ENCODE assay signal across 29 mouse cellular contexts in the genomic region with DNA sequence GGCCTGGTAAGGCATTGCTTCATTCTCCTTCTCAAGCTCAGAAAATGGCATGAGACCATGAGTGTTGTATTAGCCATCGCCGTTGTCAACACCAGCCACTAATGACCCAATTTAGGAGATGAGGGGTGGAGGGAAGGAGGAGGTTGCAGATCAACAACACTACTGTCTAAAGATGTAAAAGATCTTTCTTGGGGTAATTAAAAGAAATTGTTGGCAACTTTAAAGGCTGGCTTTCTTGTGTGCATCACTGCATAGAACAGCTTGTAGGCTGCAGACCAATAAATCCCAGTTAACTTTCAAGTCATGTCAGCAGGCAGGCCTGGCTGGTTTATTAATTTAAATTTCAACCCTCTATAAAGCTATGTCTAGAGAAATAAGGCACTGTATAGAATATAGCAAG.
DNase-seq lines count a peak whose midpoint lies in the region; ATAC-seq and TF ChIP-seq lines count a peak whose summit lies in the region.
"Had no signal": no experiment of that assay in that cellular context is flagged by ENCODE, and none has a peak within 500 bp of the region (broad histone marks: within the 10 kb centered on the region; RNA-seq: fewer than 3 reads in every experiment).

No protein-coding gene starts in this region.

- 63% methylated on average over 2 of the region's 2 CpGs for WGBS in forebrain, embryonic 12.5 days
- 94% methylated on average over 2 of the region's 2 CpGs for WGBS in forebrain, embryonic 10.5 days
- WGBS in lung, embryonic 15.5 days: 85% methylated on average over 2 of the region's 2 CpGs
- WGBS in limb, embryonic 10.5 days: 81% methylated on average over 2 of the region's 2 CpGs

- DNase-seq in forebrain, embryonic 10.5 days (ENCODE audit: extremely low spot score, low spot score): no peak
- no peak for DNase-seq in lung, adult 18-20 months
- peak; percentile 80 for DNase-seq in brain, embryonic 14.5 days (ENCODE audit: low read depth)
- no peak for DNase-seq in limb, embryonic 10.5 days (ENCODE audit: low spot score)
- no peak for DNase-seq in c-Kit-positive CD71-positive TER-119-positive erythroid progenitor cells, embryonic 14.5 days (ENCODE audit: low spot score)
- DNase-seq: adrenal gland, adult 2 months; cerebellum, adult 11 months; cerebellum, adult 9-10 months; cerebellum, postnatal 36 days; gastrocnemius, adult 2 months; gastrocnemius, postnatal 36 days; heart, adult 18-20 months; kidney, adult 18-20 months; kidney, postnatal 36 days; left cerebral cortex, postnatal 4 days; liver, embryonic 13.5 days; lung, adult 2 months; retina, postnatal 1 day; right cerebral cortex, postnatal 14 days; thymus, postnatal 4 days had no signal

- H3K4me1 ChIP-seq in forebrain, embryonic 12.5 days: peaks cover 39% of the 10 kb centered on the region
- peaks cover 39% of the 10 kb centered on the region for H3K4me1 ChIP-seq in forebrain, embryonic 10.5 days
- H3K4me1 ChIP-seq in lung, embryonic 15.5 days: peaks cover 8% of the 10 kb centered on the region; the same call in 1 of the 2 replicates
- peaks cover 31% of the 10 kb centered on the region for H3K4me1 ChIP-seq in limb, embryonic 10.5 days
- H3K4me1 ChIP-seq: hindbrain, embryonic 15.5 days; liver, embryonic 13.5 days had no signal

- no peak overlapping the region for H3K4me2 ChIP-seq in forebrain, embryonic 12.5 days
- H3K4me2 ChIP-seq in lung, embryonic 15.5 days: no peak overlapping the region
- H3K4me2 ChIP-seq: heart, embryonic 11.5 days; hindbrain, embryonic 15.5 days; limb, embryonic 15.5 days; liver, embryonic 13.5 days; neural tube, embryonic 15.5 days had no signal

- H3K36me3 ChIP-seq in forebrain, embryonic 12.5 days (replicated peaks): no peaks in the 10 kb centered on the region
- no peaks in the 10 kb centered on the region for H3K36me3 ChIP-seq in forebrain, embryonic 10.5 days (replicated peaks)
- no peaks in the 10 kb centered on the region for H3K36me3 ChIP-seq in lung, embryonic 15.5 days
- no peaks in the 10 kb centered on the region for H3K36me3 ChIP-seq in limb, embryonic 10.5 days
- H3K36me3 ChIP-seq: hindbrain, embryonic 15.5 days; limb, embryonic 15.5 days; liver, embryonic 13.5 days; neural tube, embryonic 15.5 days had no signal

- no peak for TF ChIP-seq POLR2A in brain, embryonic 14.5 days (IDR thresholded peaks at IDR 0.05; ENCODE audit: borderline replicate concordance, extremely low read depth, insufficient read depth, insufficient read length, poor library complexity, severe bottlenecking)

- peak overlapping the region; percentile 51 for H3K27ac ChIP-seq in forebrain, embryonic 12.5 days
- H3K27ac ChIP-seq in forebrain, embryonic 10.5 days: no peak overlapping the region; the same call in 1 of the 2 replicates
- H3K27ac ChIP-seq in lung, embryonic 15.5 days: peak overlapping the region; percentile 46; the same call in 1 of the 2 replicates
- H3K27ac ChIP-seq in limb, embryonic 10.5 days: peak overlapping the region; percentile 50; the same call in 1 of the 2 replicates
- H3K27ac ChIP-seq: gastrocnemius, adult 2 months; hindbrain, embryonic 15.5 days; limb, embryonic 15.5 days; liver, embryonic 13.5 days; macrophage; neural tube, embryonic 15.5 days had no signal

- no peak overlapping the region for H3K9ac ChIP-seq in forebrain, embryonic 12.5 days
- H3K9ac ChIP-seq in lung, embryonic 15.5 days: no peak overlapping the region
- H3K9ac ChIP-seq: hindbrain, embryonic 15.5 days; limb, embryonic 15.5 days; liver, embryonic 13.5 days; neural tube, embryonic 15.5 days had no signal

- TF ChIP-seq CTCF in brain, embryonic 14.5 days (IDR thresholded peaks at IDR 0.05; ENCODE audit: borderline replicate concordance, extremely low read depth, insufficient read depth, insufficient read length): no peak

- peaks cover 11% of the 10 kb centered on the region; the same call in 1 of the 2 replicates for H3K27me3 ChIP-seq in forebrain, embryonic 12.5 days
- no peaks in the 10 kb centered on the region for H3K27me3 ChIP-seq in forebrain, embryonic 10.5 days (ENCODE audit: poor library complexity, severe bottlenecking)
- H3K27me3 ChIP-seq in lung, embryonic 15.5 days: no peaks in the 10 kb centered on the region
- H3K27me3 ChIP-seq in limb, embryonic 10.5 days (ENCODE audit: low read depth, poor library complexity, severe bottlenecking): no peaks in the 10 kb centered on the region
- H3K27me3 ChIP-seq: CH12.LX; hindbrain, embryonic 15.5 days; limb, embryonic 15.5 days; liver, embryonic 13.5 days had no signal

- H3K9me3 ChIP-seq in forebrain, embryonic 12.5 days: no peaks in the 10 kb centered on the region
- no peaks in the 10 kb centered on the region for H3K9me3 ChIP-seq in forebrain, embryonic 10.5 days
- no peaks in the 10 kb centered on the region for H3K9me3 ChIP-seq in lung, embryonic 15.5 days
- H3K9me3 ChIP-seq in limb, embryonic 10.5 days (replicated peaks): no peaks in the 10 kb centered on the region
- H3K9me3 ChIP-seq: hindbrain, embryonic 15.5 days; limb, embryonic 15.5 days; liver, embryonic 13.5 days; neural tube, embryonic 15.5 days had no signal

- no peak overlapping the region for H3K4me3 ChIP-seq in forebrain, embryonic 12.5 days (replicated peaks)
- no peak overlapping the region for H3K4me3 ChIP-seq in forebrain, embryonic 10.5 days
- H3K4me3 ChIP-seq in lung, embryonic 15.5 days: no peak overlapping the region
- no peak overlapping the region for H3K4me3 ChIP-seq in limb, embryonic 10.5 days
- H3K4me3 ChIP-seq: gastrocnemius, adult 2 months; hindbrain, embryonic 15.5 days; limb, embryonic 15.5 days; liver, embryonic 13.5 days; neural tube, embryonic 15.5 days had no signal

- ATAC-seq in forebrain, embryonic 12.5 days (ENCODE audit: low FRiP score): peak; percentile 22; the same call in 1 of the 2 replicates
- ATAC-seq in lung, embryonic 15.5 days (ENCODE audit: borderline replicate concordance, extremely low read depth, low FRiP score, low TSS enrichment): no peak
- ATAC-seq: activated CD4-positive, CD25-positive, alpha-beta regulatory T cell, adult 4 months had no signal
